Mouse (Mus musculus) small intestine, adult 2 months (tissue): ENCODE data around the gene Kctd6. TPM values are rescaled to one million over a fixed set of nuclear protein-coding genes. Genes with fewer than 3 reads are reported as not detected.

ENCODE experiments used
- H3K27ac ChIP-seq: fragments of 200-500 bp; 2 replicates; pipeline ENCODE4 v1.5.1; 2012; ENCODE audit warnings: low read depth, low read length, control low read depth, inconsistent platforms; ENCODE audit not compliant: insufficient read depth
- H3K27me3 ChIP-seq: fragments of 200-500 bp; 2 replicates; pipeline ENCODE4 v1.6.1; 2012; ENCODE audit warnings: mild to moderate bottlenecking, moderate library complexity, low read length, inconsistent platforms; ENCODE audit not compliant: control insufficient read depth, insufficient read depth
- H3K36me3 ChIP-seq: fragments of 200-500 bp; 2 replicates; pipeline ENCODE4 v1.6.1; 2012; ENCODE audit warnings: mild to moderate bottlenecking, low read length, control low read depth, inconsistent platforms; ENCODE audit not compliant: control insufficient read depth, insufficient read depth
- H3K4me1 ChIP-seq: fragments of 200-500 bp; 2 replicates; pipeline ENCODE4 v1.6.1; 2012; ENCODE audit warnings: low read length, inconsistent platforms, mixed read lengths; ENCODE audit not compliant: control insufficient read depth, insufficient read depth, insufficient read length
- H3K4me3 ChIP-seq: fragments of 200-500 bp; 2 replicates; pipeline ENCODE4 v1.5.1; 2012; ENCODE audit warnings: low read depth, mild to moderate bottlenecking, control low read depth, inconsistent platforms, low read length, moderate library complexity
- CTCF ChIP-seq: fragments of 200-500 bp; IDR thresholded peaks from 2 replicates; pipeline ENCODE4 v1.5.1; 2012; ENCODE audit warnings: low read depth, mild to moderate bottlenecking, control low read depth, inconsistent platforms, low read length, moderate library complexity, mixed read lengths; ENCODE audit not compliant: insufficient replicate concordance, insufficient read length; ENCODE audit errors: extremely low read depth
- POLR2A ChIP-seq: fragments of 200-500 bp; IDR thresholded peaks from 2 replicates; pipeline ENCODE4 v1.6.1; 2012; ENCODE audit warnings: low read depth, mild to moderate bottlenecking, control low read depth, inconsistent platforms, low read length, moderate library complexity
- WGBS: fragments of 180-500 bp; shearing (Covaris S2); methylation state at CpG from one replicate; pipeline ENCODE4 v1.1.7; 2018; 5-methylcytosine and 5-hydroxymethylcytosine counted together
- polyA plus RNA-seq: library from polyadenylated mRNA; depleted of rRNA; stranded (reverse); fragments of >200 nt; gene quantifications from 2 replicates; pipeline ENCODE4 v1.2.3, GENCODE M21; 2012

The Kctd6 gene
- polyA plus RNA-seq, 1 experiment = 5.7 TPM

GRCm38 (mm10) chr14:8222561-8222960, 8.6 kb downstream of the Kctd6 start:
- no peak overlapping the region for H3K27ac ChIP-seq
- TF ChIP-seq POLR2A (no peak), CTCF (no peak)
- WGBS = 93% methylated on average over 16 of the region's 16 CpGs
- peaks cover 10% of the 10 kb centered on the region; the same call in 1 of the 2 replicates for H3K36me3 ChIP-seq
- no peaks in the 10 kb centered on the region for H3K4me1 ChIP-seq
- no peak overlapping the region for H3K4me3 ChIP-seq
- H3K27me3 ChIP-seq = no peaks in the 10 kb centered on the region

GRCm38 (mm10) chr14:8223506-8224293, 9.8 kb downstream of the Kctd6 start:
- Histone ChIP-seq H3K27ac (no peak overlapping the region), H3K27me3 (no peaks in the 10 kb centered on the region), H3K36me3 (peaks cover 10% of the 10 kb centered on the region; the same call in 1 of the 2 replicates), H3K4me3 (no peak overlapping the region), H3K4me1 (no peaks in the 10 kb centered on the region)
- WGBS = 83% methylated on average over 10 of the region's 10 CpGs
- TF ChIP-seq CTCF (no peak), POLR2A (no peak)

- no peak for TF ChIP-seq POLR2A
- no peak for TF ChIP-seq CTCF
- Histone ChIP-seq H3K36me3 (peaks cover 10% of the 10 kb centered on the region; the same call in 1 of the 2 replicates), H3K27me3 (no peaks in the 10 kb centered on the region), H3K4me3 (no peak overlapping the region), H3K4me1 (no peaks in the 10 kb centered on the region), H3K27ac (no peak overlapping the region)
- 73% methylated on average over 2 of the region's 2 CpGs for WGBS
Observed at GRCm38 (mm10) chr14:8224805-8225204, 10.9 kb downstream of the Kctd6 start.

- WGBS = 87% methylated on average over 9 of the region's 9 CpGs
- no peak for TF ChIP-seq CTCF
- TF ChIP-seq POLR2A = no peak
- H3K36me3 ChIP-seq = 0 out of 2 replicates have a peak, but pooled peaks cover under 1% of the 10 kb centered on the region
- H3K27ac ChIP-seq = no peak overlapping the region
- H3K27me3 ChIP-seq = no peaks in the 10 kb centered on the region
- no peaks in the 10 kb centered on the region for H3K4me1 ChIP-seq
- H3K4me3 ChIP-seq = no peak overlapping the region
Observed at GRCm38 (mm10) chr14:8229367-8230019, 15.6 kb downstream of the Kctd6 start.

GRCm38 (mm10) chr14:8232155-8232910, 18.4 kb downstream of the Kctd6 start:
- Histone ChIP-seq H3K36me3 (no peaks in the 10 kb centered on the region), H3K4me1 (no peaks in the 10 kb centered on the region)

GRCm38 (mm10) chr14:8233252-8233651, 19.3 kb downstream of the Kctd6 start:
- no peak overlapping the region for H3K4me3 ChIP-seq
- H3K27me3 ChIP-seq = no peaks in the 10 kb centered on the region
- H3K4me1 ChIP-seq = no peaks in the 10 kb centered on the region
- H3K36me3 ChIP-seq = no peaks in the 10 kb centered on the region
- 58% methylated on average over 1 of the region's 1 CpGs for WGBS
- TF ChIP-seq POLR2A (no peak), CTCF (no peak)
- no peak overlapping the region for H3K27ac ChIP-seq

More at GRCm38 (mm10) chr14:8232155-8232910, 18.4 kb downstream of the Kctd6 start:
- Histone ChIP-seq H3K27ac (no peak overlapping the region), H3K27me3 (no peaks in the 10 kb centered on the region), H3K4me3 (no peak overlapping the region)
- no peak for TF ChIP-seq CTCF
- no peak for TF ChIP-seq POLR2A
- WGBS = 85% methylated on average over 6 of the region's 6 CpGs

GRCm38 (mm10) chr14:8241816-8242215, 27.9 kb downstream of the Kctd6 start:
- H3K4me3 ChIP-seq = no peak overlapping the region
- H3K27me3 ChIP-seq = no peaks in the 10 kb centered on the region
- no peak for TF ChIP-seq CTCF
- H3K36me3 ChIP-seq = no peaks in the 10 kb centered on the region
- H3K4me1 ChIP-seq = peaks cover 2% of the 10 kb centered on the region; the same call in 1 of the 2 replicates
- no peak overlapping the region for H3K27ac ChIP-seq
